Mouse (Mus musculus) embryonic facial prominence, embryonic 11.5 days (tissue): Measurements from ENCODE around the gene Pvalb. TPM values are rescaled to one million over a fixed set of nuclear protein-coding genes. Genes with fewer than 3 reads are reported as not detected.

Experiments
- ATAC-seq: fragments of 200-750 bp; cut with Nextera tagmentation; replicated peaks from 2 replicates; pipeline ENCODE4 v1.8.0; 2017; ENCODE audit warnings: low read depth; ENCODE audit not compliant: insufficient number of reproducible peaks, low FRiP score, low TSS enrichment
- DNase-seq: peaks from one replicate; pipeline ENCODE4 v3.0.0-alpha.2; 2015; ENCODE audit warnings: low spot score
- H3K27ac ChIP-seq: fragments of 300-500 bp; sonication (generic); replicated peaks from 2 replicates; pipeline ENCODE4 v1.5.1; 2014; ENCODE audit warnings: mild to moderate bottlenecking, low read depth, low read length, control low read depth
- H3K27me3 ChIP-seq: fragments of 300-500 bp; sonication (generic); 2 replicates; pipeline ENCODE4 v1.6.1; 2014; ENCODE audit warnings: mild to moderate bottlenecking, low read length, moderate library complexity, mixed read lengths; ENCODE audit not compliant: control insufficient read depth, insufficient read depth
- H3K36me3 ChIP-seq: fragments of 300-500 bp; sonication (generic); replicated peaks from 2 replicates; pipeline ENCODE4 v1.6.1; 2014; ENCODE audit warnings: low read depth, mild to moderate bottlenecking, low read length, moderate library complexity, mixed read lengths; ENCODE audit not compliant: control insufficient read depth, insufficient read depth
- H3K4me1 ChIP-seq: fragments of 300-500 bp; sonication (generic); 2 replicates; pipeline ENCODE4 v1.6.1; 2014; ENCODE audit warnings: low read length, mixed read lengths; ENCODE audit not compliant: control insufficient read depth, insufficient read depth
- H3K4me2 ChIP-seq: fragments of 300-500 bp; sonication (generic); 2 replicates; pipeline ENCODE4 v1.6.1; 2014; ENCODE audit warnings: low read depth, mild to moderate bottlenecking, control low read depth, low read length, moderate library complexity
- H3K4me3 ChIP-seq: fragments of 300-500 bp; sonication (generic); 2 replicates; pipeline ENCODE4 v1.5.1; 2014; ENCODE audit warnings: low read depth, low read length, control low read depth
- H3K9ac ChIP-seq: fragments of 300-500 bp; sonication (generic); replicated peaks from 2 replicates; pipeline ENCODE4 v1.6.1; 2014; ENCODE audit warnings: mild to moderate bottlenecking, control low read depth, low read length
- H3K9me3 ChIP-seq: fragments of 300-500 bp; sonication (generic); replicated peaks from 2 replicates; pipeline ENCODE4 v1.6.1; 2016; ENCODE audit warnings: mild to moderate bottlenecking, low read length, inconsistent platforms, mixed read lengths; ENCODE audit not compliant: control insufficient read depth
- WGBS: fragments of 180-500 bp; shearing (Covaris S2); extraction: QIAGEN DNeasy Blood & Tissue Kit; methylation state at CpG from one replicate; pipeline ENCODE4 v1.1.7; 2014; 5-methylcytosine and 5-hydroxymethylcytosine counted together
- polyA plus RNA-seq: library from polyadenylated mRNA; unstranded; fragments of >200 nt; fragmentation: Nextera tagmentation; extraction: Ambion mirVana; gene quantifications from 2 replicates; pipeline ENCODE4 v1.2.1, GENCODE M21; 2014

Gene Pvalb
- polyA plus RNA-seq, 1 experiment from 2014 or later: not detected

- Histone ChIP-seq H3K27ac (no peak within 1 kb of the TSS), H3K9ac (peak within 1 kb of the TSS; percentile 70), H3K36me3 (no peaks in the 10 kb centered on the region), H3K4me3 (peak within 1 kb of the TSS; percentile 53), H3K27me3 (no peaks in the 10 kb centered on the region), H3K4me1 (no peaks in the 10 kb centered on the region), H3K4me2 (peak within 1 kb of the TSS; percentile 87), H3K9me3 (no peaks in the 10 kb centered on the region)
- ATAC-seq: peak; percentile 97
- WGBS: 1% methylated on average over 40 of the region's 40 CpGs
- peak; percentile 100 for DNase-seq
These were observed 32.0 kb downstream of the Pvalb start, which contains the start of gene Ift27 for GRCm38 (mm10) chr15:78173972-78174886. TSS of gene Ift27 (minus strand) at chr15:78174107.

- Histone ChIP-seq H3K4me3 (peak overlapping the region; percentile 53), H3K27ac (no peak overlapping the region), H3K4me2 (peak overlapping the region; percentile 87), H3K9ac (peak overlapping the region; percentile 70), H3K27me3 (no peaks in the 10 kb centered on the region), H3K9me3 (no peaks in the 10 kb centered on the region), H3K36me3 (no peaks in the 10 kb centered on the region), H3K4me1 (no peaks in the 10 kb centered on the region)
- DNase-seq: no peak
- 27% methylated on average over 26 of the region's 26 CpGs for WGBS
- ATAC-seq: no peak; the same call in 1 of the 2 replicates
These were observed 33.0 kb downstream of the Pvalb start for GRCm38 (mm10) chr15:78172899-78173817.

GRCm38 (mm10) chr15:78172256-78172898, 33.8 kb downstream of the Pvalb start:
- 80% methylated on average over 11 of the region's 11 CpGs for WGBS
- DNase-seq (no peak), ATAC-seq (no peak)
- H3K36me3 ChIP-seq: no peaks in the 10 kb centered on the region
- H3K27ac ChIP-seq: no peak overlapping the region
- H3K9ac ChIP-seq: no peak overlapping the region
- no peak overlapping the region for H3K4me3 ChIP-seq
- H3K27me3 ChIP-seq: no peaks in the 10 kb centered on the region
- no peaks in the 10 kb centered on the region for H3K4me1 ChIP-seq
- H3K4me2 ChIP-seq: no peak overlapping the region
- H3K9me3 ChIP-seq: no peaks in the 10 kb centered on the region

- Histone ChIP-seq H3K36me3 (no peaks in the 10 kb centered on the region), H3K9me3 (no peaks in the 10 kb centered on the region), H3K4me1 (no peaks in the 10 kb centered on the region), H3K9ac (no peak overlapping the region), H3K4me2 (no peak overlapping the region), H3K27me3 (no peaks in the 10 kb centered on the region), H3K4me3 (no peak overlapping the region), H3K27ac (no peak overlapping the region)
- no peak for DNase-seq
- no peak for ATAC-seq
- WGBS: 92% methylated on average over 10 of the region's 10 CpGs
These were observed 34.5 kb downstream of the Pvalb start for GRCm38 (mm10) chr15:78171651-78172050.

GRCm38 (mm10) chr15:78170708-78171107, 35.5 kb downstream of the Pvalb start:
- Histone ChIP-seq H3K4me2 (no peak overlapping the region), H3K9me3 (no peaks in the 10 kb centered on the region), H3K9ac (no peak overlapping the region), H3K4me3 (no peak overlapping the region), H3K36me3 (no peaks in the 10 kb centered on the region), H3K27me3 (no peaks in the 10 kb centered on the region), H3K4me1 (no peaks in the 10 kb centered on the region), H3K27ac (no peak overlapping the region)
- no peak for ATAC-seq
- WGBS: 88% methylated on average over 15 of the region's 15 CpGs
- no peak for DNase-seq

GRCm38 (mm10) chr15:78169566-78169965, 36.6 kb downstream of the Pvalb start:
- no peak overlapping the region for H3K27ac ChIP-seq
- no peak overlapping the region for H3K9ac ChIP-seq

GRCm38 (mm10) chr15:78165292-78165691, 40.9 kb downstream of the Pvalb start:
- Histone ChIP-seq H3K27me3 (no peaks in the 10 kb centered on the region), H3K4me2 (no peak overlapping the region; the same call in 1 of the 2 replicates), H3K36me3 (no peaks in the 10 kb centered on the region), H3K4me3 (no peak overlapping the region), H3K4me1 (no peaks in the 10 kb centered on the region), H3K27ac (no peak overlapping the region), H3K9ac (no peak overlapping the region), H3K9me3 (no peaks in the 10 kb centered on the region)
- WGBS: 75% methylated on average over 4 of the region's 4 CpGs
- no peak for DNase-seq
- ATAC-seq: no peak

More at GRCm38 (mm10) chr15:78169566-78169965, 36.6 kb downstream of the Pvalb start:
- no peaks in the 10 kb centered on the region for H3K9me3 ChIP-seq
- no peaks in the 10 kb centered on the region for H3K36me3 ChIP-seq
- no peaks in the 10 kb centered on the region for H3K27me3 ChIP-seq
- no peaks in the 10 kb centered on the region for H3K4me1 ChIP-seq
- ATAC-seq: no peak
- H3K4me3 ChIP-seq: no peak overlapping the region
- WGBS: 82% methylated on average over 11 of the region's 11 CpGs
- no peak overlapping the region for H3K4me2 ChIP-seq
- DNase-seq: no peak
